Comparison of ENCODE assay signal across 24 mouse cellular contexts in the genomic region with DNA sequence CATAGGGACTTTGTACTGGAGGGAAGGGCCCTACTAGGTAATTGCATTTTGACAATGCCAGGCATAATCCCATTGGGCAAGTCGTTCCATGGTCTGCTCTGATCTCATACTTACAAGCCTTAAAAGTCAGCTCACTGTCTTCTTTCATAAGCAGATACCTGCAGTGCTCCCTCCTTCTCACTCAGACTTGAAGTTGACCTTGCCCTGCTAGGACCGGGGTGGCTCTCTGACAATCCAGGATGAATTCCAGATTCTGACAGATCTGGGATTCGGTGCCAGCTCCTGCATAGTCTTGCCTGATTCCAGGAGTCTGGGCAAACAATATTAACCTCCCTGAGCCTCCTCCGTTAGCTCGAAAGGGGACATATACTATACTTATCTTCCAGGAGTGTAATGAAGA. TPM values are rescaled to one million over a fixed set of nuclear protein-coding genes. Genes with fewer than 3 reads are reported as not detected.
DNase-seq lines count a peak whose midpoint lies in the region; ATAC-seq lines count a peak whose summit lies in the region.
"Had no signal": no experiment of that assay in that cellular context is flagged by ENCODE, and none has a peak within 500 bp of the region (broad histone marks: within the 10 kb centered on the region; RNA-seq: fewer than 3 reads in every experiment).

No protein-coding gene starts in this region.

- DNase-seq in adrenal gland, adult 2 months: peak; percentile 36
- DNase-seq in adrenal gland, adult 18-20 months (ENCODE audit: low spot score in 2 of 2): no peak
- DNase-seq in cerebellum, postnatal 10 days: peak; percentile 34 to 57
- no peak for DNase-seq in cerebellum, adult 8-10 months
- DNase-seq in heart, adult 11 months: peak; percentile 82
- DNase-seq in heart, adult 8-10 months (ENCODE audit: low spot score): no peak
- DNase-seq in midbrain, embryonic 11.5 days (ENCODE audit: low spot score, missing footprints): peak; percentile 35
- DNase-seq: adrenal gland, adult 8-10 months; cerebellum, adult 11 months; cerebellum, adult 18-20 months; cerebellum, adult 9-10 months; cerebellum, postnatal 36 days; embryo, embryonic 11 days had no signal

- no peak overlapping the region for H3K27ac ChIP-seq in midbrain, embryonic 11.5 days (ENCODE audit: low read depth, low read length)
- no peak overlapping the region for H3K27ac ChIP-seq in midbrain, embryonic 13.5 days
- H3K27ac ChIP-seq: embryonic facial prominence, embryonic 13.5 days; embryonic facial prominence, embryonic 15.5 days; forebrain, embryonic 10.5 days; forebrain, embryonic 12.5 days had no signal

- WGBS in midbrain, embryonic 11.5 days: 83% methylated on average over 5 of the region's 5 CpGs
- 82% methylated on average over 5 of the region's 5 CpGs for WGBS in midbrain, embryonic 13.5 days

- no peaks in the 10 kb centered on the region for H3K27me3 ChIP-seq in midbrain, embryonic 11.5 days (ENCODE audit: control insufficient read depth, insufficient read depth, low read length)
- H3K27me3 ChIP-seq in midbrain, embryonic 13.5 days: no peaks in the 10 kb centered on the region
- H3K27me3 ChIP-seq: embryonic facial prominence, embryonic 13.5 days; embryonic facial prominence, embryonic 15.5 days had no signal

- H3K36me3 ChIP-seq in midbrain, embryonic 11.5 days (ENCODE audit: control insufficient read depth, insufficient read depth, low read length): no peaks in the 10 kb centered on the region
- H3K36me3 ChIP-seq in midbrain, embryonic 13.5 days: peaks cover 7% of the 10 kb centered on the region
- H3K36me3 ChIP-seq: embryonic facial prominence, embryonic 15.5 days; forebrain, embryonic 10.5 days had no signal

- no peaks in the 10 kb centered on the region for H3K9me3 ChIP-seq in midbrain, embryonic 11.5 days (ENCODE audit: control insufficient read depth, low read length)
- H3K9me3 ChIP-seq in midbrain, embryonic 13.5 days: no peaks in the 10 kb centered on the region
- H3K9me3 ChIP-seq: embryonic facial prominence, embryonic 13.5 days; embryonic facial prominence, embryonic 15.5 days; forebrain, embryonic 12.5 days had no signal

- H3K4me1 ChIP-seq in midbrain, embryonic 11.5 days (ENCODE audit: control insufficient read depth, insufficient read depth, low read length): no peaks in the 10 kb centered on the region
- H3K4me1 ChIP-seq in midbrain, embryonic 13.5 days (replicated peaks): peaks cover 20% of the 10 kb centered on the region
- H3K4me1 ChIP-seq: embryonic facial prominence, embryonic 15.5 days; forebrain, embryonic 10.5 days; forebrain, embryonic 12.5 days had no signal

- H3K4me2 ChIP-seq in midbrain, embryonic 11.5 days: no peak overlapping the region
- no peak overlapping the region for H3K4me2 ChIP-seq in midbrain, embryonic 13.5 days (replicated peaks)
- H3K4me2 ChIP-seq: embryonic facial prominence, embryonic 13.5 days; embryonic facial prominence, embryonic 15.5 days; forebrain, embryonic 12.5 days had no signal

- no peak overlapping the region for H3K9ac ChIP-seq in midbrain, embryonic 11.5 days (ENCODE audit: low read length)
- no peak overlapping the region for H3K9ac ChIP-seq in midbrain, embryonic 13.5 days (replicated peaks)
- H3K9ac ChIP-seq: embryonic facial prominence, embryonic 13.5 days; embryonic facial prominence, embryonic 15.5 days; forebrain, embryonic 12.5 days had no signal

- no peak for ATAC-seq in midbrain, embryonic 11.5 days (ENCODE audit: low FRiP score)
- no peak for ATAC-seq in midbrain, embryonic 13.5 days
- ATAC-seq: forebrain, embryonic 14.5 days; forebrain, embryonic 16.5 days had no signal

- no peak overlapping the region for H3K4me3 ChIP-seq in midbrain, embryonic 11.5 days (ENCODE audit: low read depth, low read length)
- no peak overlapping the region for H3K4me3 ChIP-seq in midbrain, embryonic 13.5 days (replicated peaks)
- H3K4me3 ChIP-seq: embryonic facial prominence, embryonic 13.5 days; embryonic facial prominence, embryonic 15.5 days; erythroblast, embryonic 14.5 days; forebrain, embryonic 10.5 days; forebrain, embryonic 12.5 days had no signal

RNA-seq across cellular contexts. Expression of gene Gm9767, which starts 6.1 kb away (rescaled TPM):
- under 1 TPM; 0.40 to 0.97 TPM for total RNA-seq in adrenal gland, adult 2 months (2021)
- 0.75 and 2.1 TPM in 2 replicates for polyA plus RNA-seq in adrenal gland, adult 2 months (2012; rRNA removed)
- total RNA-seq in adrenal gland, adult 18-20 months (2021): 1 to 10 TPM in 1 of 2 experiments, under 1 TPM in 1; 0.93 to 1.6 TPM
- total RNA-seq in heart, adult 8-10 months (2022): not detected
- polyA plus RNA-seq in midbrain, embryonic 11.5 days (2014; fragmentation: Nextera tagmentation; extraction: Ambion mirVana): 0.45 TPM in 1 of 2 replicates, not detected in the other
- polyA plus RNA-seq in midbrain, embryonic 13.5 days (2015; fragmentation: Nextera tagmentation; extraction: Ambion mirVana): 1.3 and 1.5 TPM in 2 replicates
- total RNA-seq: common myeloid progenitor, adult 5-6 weeks; MEL had no signal
- polyA plus RNA-seq: embryonic facial prominence, embryonic 11.5 days; erythroblast, embryonic 14.5 days had no signal

RNA-seq across cellular contexts. Expression of gene Tmem200a, which starts 6.9 kb away (rescaled TPM):
- total RNA-seq in adrenal gland, adult 2 months (2021): 100 to 1,000 TPM in 1 of 2 experiments, 10 to 100 TPM in 1; 33.2 to 133 TPM
- polyA plus RNA-seq in adrenal gland, adult 2 months (2012; rRNA removed): 27.2 and 28.8 TPM in 2 replicates
- 10 to 100 TPM; 38.1 to 49.9 TPM for total RNA-seq in adrenal gland, adult 18-20 months (2021)
- total RNA-seq in heart, adult 8-10 months (2022): under 1 TPM in 3 of 4 experiments, not detected in 1; 0.05 to 0.09 (median 0.06) TPM
- 11.4 and 15.9 TPM in 2 replicates for polyA plus RNA-seq in midbrain, embryonic 11.5 days (2014; fragmentation: Nextera tagmentation; extraction: Ambion mirVana)
- 31.2 and 34.6 TPM in 2 replicates for polyA plus RNA-seq in midbrain, embryonic 13.5 days (2015; fragmentation: Nextera tagmentation; extraction: Ambion mirVana)
- total RNA-seq: common myeloid progenitor, adult 5-6 weeks; MEL had no signal
- polyA plus RNA-seq: erythroblast, embryonic 14.5 days had no signal

Comparison
In these comparisons a context has a peak if more than half of its experiments do, and no peak if none do; other contexts are left out.
1. DNase-seq: peak in adrenal gland, adult 2 months (single experiment), cerebellum, postnatal 10 days (2 of 2), heart, adult 11 months (single experiment) and midbrain, embryonic 11.5 days (single experiment); none in adrenal gland, adult 18-20 months (0 of 2), cerebellum, adult 8-10 months (single experiment) and heart, adult 8-10 months (single experiment).
2. RNA of gene Tmem200a, which starts 6.9 kb away (total RNA-seq): 33.2 to 133 TPM in adrenal gland, adult 2 months and 38.1 to 49.9 TPM in adrenal gland, adult 18-20 months; 0.05 to 0.09 TPM in heart, adult 8-10 months; every median in the first group is over 10 times any median in the second.